Mouse (Mus musculus) adrenal gland, postnatal 36 days (tissue): Measurements from ENCODE around the gene Abca8b. TPM values are rescaled to one million over a fixed set of nuclear protein-coding genes. Genes with fewer than 3 reads are reported as not detected.
"Not testable (repeated sequence)": the region's sequence is repeated elsewhere in the genome, so short reads cannot be mapped to it uniquely, and the experiment has no call there.

Experiments
- DNase-seq, 2 experiments: peaks; one replicate each; pipeline ENCODE4 v3.0.0; 2021; ENCODE audit warnings: mixed read lengths in 1 of 2
- total RNA-seq, 2 experiments: library from RNA; stranded (reverse); gene quantifications; 2 replicates each; pipeline ENCODE4 v1.2.3; 2021

Abca8b gene
- total RNA-seq, 2 experiments from 2014 or later, result 6.9 to 8.2 TPM

- DNase-seq, result not testable (repeated sequence)
These were observed 82.5 kb downstream of the Abca8b start for GRCm38 (mm10) chr11:109913156-109913555.

DNA sequence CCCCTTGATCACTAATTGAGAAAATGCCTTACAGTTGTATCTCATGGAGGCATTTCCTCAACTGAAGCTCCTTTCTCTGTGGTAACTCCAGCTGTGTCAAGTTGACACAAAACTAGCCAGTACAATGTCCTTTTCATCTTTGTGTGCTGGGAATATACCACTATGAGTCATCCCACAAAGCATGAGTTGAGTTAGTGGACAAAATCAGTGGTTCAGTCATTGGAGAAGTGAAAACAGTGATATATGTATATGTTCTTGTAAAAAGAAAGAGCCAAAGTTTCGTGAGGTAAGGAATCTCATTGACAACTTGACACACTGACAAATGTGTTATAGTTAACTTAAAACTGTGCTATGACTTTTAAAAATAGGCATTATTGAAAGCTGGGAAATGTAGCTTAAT is 83.5 kb downstream of the Abca8b start:
- DNase-seq, result not testable (repeated sequence)

DNA sequence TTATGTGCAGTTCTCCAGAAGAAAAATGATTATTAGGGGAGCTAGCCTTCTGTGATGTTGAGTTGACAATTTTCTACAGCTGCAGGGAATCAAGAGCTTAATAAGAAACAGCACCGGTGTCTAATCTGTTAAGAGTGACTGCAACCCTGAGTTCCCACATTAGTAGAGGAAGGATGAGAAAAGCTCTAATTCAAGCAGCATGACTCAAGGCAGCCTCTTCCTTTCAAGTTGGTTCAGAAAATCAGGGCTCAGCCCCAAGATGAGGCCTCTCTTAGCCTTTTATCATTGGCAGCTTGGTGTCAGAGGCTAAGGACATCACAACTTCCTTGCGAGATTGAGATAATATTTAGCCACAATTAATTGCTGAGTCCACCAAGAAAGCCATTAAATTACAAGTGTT is 85.8 kb downstream of the Abca8b start:
- DNase-seq, result no peak

- no peak for DNase-seq
These were observed 87.2 kb downstream of the Abca8b start for GRCm38 (mm10) chr11:109908207-109909031.

GRCm38 (mm10) chr11:109907508-109907907 is 88.1 kb downstream of the Abca8b start:
- no peak for DNase-seq

DNA sequence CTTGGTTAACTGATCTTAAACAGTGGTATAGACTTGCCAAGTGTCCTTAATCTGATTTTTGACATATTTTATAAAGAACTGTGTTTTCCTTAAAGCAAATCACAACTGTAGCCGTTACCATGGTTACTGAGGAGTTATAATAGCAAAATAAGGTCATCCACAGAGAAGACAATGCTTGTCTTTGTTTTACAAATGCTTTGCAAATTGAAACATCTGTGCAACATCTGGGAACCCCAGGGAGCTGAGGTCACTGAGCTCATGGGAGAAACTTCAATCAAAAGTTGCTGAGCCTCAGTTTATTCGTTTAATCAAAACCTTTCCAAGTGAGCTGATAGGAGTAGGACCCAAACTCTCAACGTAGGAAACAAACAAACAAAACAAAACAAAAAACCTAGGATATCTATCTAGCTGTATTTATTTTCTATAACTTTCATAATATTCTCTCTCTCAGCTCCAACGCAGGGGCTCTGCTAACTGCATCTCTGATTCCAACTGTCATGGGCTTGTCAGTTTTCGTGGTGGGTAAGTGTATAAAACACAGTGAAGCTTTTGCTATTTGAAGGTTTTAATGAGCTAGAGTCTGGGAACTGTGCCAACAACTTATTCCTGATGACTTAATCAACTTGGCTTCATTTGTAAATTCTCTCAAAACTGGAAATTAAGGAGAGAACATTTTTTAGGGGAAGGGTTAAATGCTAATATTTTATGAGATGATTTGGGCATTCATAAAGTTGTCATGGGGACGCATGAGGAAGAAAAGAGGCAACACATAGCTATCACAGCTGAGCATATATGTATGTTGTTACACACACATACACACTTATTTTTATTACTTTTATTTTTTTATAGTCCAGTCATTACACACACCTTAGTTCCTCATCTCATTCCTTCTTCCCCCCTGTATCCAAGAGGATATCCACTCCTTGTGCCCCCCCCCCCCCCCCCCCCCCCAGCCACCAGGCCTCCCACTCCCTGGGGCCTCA is 92.7 kb downstream of the Abca8b start:
- no peak for DNase-seq

DNA sequence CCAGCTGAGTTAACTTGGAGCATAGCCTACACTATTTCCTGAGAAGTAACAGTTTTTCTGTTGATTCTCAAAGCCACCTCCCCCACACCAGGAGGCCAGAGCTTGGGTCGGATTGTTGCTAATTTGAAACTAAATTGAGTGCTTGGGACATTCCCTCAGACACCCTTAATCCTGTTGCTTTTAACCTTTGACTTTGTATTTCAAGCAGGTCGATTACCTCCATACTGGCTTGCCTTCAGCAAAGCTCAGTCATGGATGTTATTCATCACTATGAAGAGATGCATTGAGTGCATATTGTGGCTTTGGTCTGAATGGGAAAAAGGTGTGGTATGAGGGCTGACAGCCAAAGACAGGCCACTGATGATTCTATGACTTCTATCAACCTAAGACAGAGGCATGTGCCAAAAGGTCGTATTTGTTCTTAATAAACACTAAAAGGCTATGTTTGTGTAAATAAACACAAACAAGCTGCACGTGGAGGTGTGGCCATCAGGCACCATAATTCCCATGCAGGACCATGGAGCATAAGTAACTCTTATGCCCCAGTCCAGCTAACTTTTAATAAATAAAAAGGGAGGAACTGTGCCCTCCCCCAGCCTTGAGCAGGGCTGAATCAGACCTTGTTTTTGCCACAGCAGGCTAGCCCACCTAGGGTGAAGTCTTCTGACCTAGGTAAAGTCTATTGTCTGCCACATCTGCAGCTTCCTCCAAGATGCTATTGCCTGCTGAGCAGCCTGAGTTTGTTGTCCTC is 95.0 kb downstream of the Abca8b start:
- DNase-seq, result no peak

DNA sequence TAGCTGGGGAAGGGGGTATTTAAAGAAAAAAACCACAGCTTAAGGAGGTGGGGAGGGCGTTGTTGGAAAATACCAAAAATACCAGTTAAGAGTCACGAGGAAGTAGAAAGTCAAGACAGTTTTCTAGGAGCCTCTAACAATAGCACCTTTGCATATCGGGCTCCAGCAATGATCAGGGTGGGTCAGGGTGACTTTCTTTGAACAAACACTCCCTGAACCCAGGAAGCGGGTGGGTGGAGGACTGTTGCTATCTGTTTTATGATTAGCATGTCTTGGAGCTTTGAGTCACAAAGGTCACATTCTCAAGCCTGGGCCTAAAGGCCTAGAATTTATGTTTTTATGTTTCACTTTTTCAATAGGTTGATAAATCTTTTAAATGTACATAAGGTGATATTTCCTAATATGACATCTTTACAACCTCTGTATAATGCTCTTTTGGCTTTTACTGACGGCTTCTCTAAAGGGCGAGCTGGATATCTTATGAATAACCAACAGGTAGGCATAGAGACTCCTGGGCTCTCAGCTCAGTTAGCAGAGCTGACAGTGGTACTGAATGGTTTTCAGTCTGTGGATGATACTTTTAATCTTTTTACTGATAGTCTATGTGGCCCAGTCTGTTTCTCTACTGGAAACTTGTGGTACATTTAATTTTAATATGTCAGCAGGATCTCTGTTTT is 96.7 kb downstream of the Abca8b start:
- DNase-seq, result no peak

GRCm38 (mm10) chr11:109895952-109896530 is 99.6 kb downstream of the Abca8b start:
- no peak for DNase-seq

- no peak for DNase-seq
These were observed 100.1 kb downstream of the Abca8b start for GRCm38 (mm10) chr11:109895496-109895895.

DNA sequence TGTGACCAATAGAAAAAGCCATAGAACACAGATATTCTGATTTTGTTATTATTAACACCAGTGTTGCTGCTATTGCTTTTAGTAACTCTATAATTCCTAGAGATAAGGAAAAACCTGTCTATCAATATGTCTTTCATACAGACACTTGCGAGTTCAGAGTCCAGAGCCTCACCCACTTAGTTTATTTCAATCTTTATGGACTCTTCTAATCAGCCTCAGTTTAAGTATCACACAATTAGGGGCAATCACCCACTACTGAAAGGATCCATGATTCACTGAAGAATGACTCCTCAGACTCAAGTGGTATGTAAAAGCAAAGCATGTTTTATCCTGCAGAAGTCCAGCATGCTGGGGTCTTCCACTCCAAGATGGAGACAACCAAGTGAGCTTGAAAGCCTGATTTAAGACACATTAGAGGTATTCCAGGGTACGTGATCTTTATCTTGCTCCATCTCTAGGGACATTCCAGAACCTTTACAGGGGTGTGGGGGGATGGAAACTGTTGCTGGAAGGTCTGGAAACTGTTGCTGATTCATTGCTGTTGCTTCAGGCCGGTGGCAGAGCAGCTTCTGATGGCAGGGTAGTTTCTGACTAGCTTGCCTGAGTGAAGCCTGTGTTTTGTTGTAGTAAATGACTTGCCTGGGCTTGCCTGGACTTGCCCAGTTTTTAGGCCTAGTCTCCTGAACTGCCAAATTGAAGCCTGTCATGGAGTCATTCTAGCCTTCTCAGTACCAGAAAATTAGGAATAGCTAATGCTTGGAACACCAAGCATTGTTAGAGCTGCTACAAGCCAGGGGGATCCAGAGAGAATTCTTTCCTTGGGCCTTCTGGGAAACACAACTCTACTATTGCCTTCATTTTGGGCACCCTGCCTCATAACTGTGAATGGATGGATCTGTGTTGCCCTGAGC is 101.5 kb downstream of the Abca8b start:
- DNase-seq, result no peak

DNA sequence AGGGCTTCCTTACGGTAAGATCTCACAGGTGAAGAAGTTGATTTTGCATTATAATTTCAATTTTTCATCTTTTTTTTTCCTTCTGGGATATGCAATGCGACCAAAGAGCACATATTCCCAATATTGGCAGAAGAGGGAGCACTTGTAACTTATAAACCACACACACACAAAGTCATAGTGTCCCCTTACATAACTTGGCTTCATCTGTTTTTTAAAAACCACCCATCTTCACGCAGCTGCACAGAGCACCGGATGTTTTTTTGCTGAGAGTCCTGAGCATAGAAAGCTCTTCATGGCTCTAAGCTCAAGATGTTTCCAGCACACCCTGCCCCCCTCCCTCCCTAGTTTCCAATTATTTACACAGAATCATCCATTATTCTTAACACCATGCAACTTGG is 103.7 kb downstream of the Abca8b start:
- no peak for DNase-seq

GRCm38 (mm10) chr11:109891371-109891988 is 104.2 kb downstream of the Abca8b start:
- DNase-seq, result no peak

- no peak for DNase-seq
These were observed 106.0 kb downstream of the Abca8b start for GRCm38 (mm10) chr11:109889595-109889994.

- no peak for DNase-seq
These were observed 108.9 kb downstream of the Abca8b start for GRCm38 (mm10) chr11:109886757-109887156.

DNA sequence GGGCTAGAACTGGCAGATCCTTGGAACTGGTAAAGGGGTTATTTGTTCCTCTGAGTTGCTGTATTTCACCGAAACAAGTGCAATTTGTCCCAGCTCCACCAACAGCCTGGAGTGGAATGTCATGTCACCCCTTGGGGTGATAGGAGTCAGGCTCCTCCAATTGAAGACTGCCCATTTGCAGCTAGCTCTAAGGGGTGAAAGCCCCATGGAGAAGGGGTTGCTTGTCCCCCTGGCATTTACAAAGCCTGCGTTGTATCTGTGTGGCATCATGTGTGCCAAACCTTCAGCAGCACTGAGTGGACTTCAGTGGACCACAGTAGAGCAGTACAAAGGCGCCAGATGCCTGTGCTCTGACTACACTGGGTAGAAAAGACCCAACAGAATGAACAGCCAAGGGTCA is 110.1 kb downstream of the Abca8b start:
- no peak for DNase-seq

DNA sequence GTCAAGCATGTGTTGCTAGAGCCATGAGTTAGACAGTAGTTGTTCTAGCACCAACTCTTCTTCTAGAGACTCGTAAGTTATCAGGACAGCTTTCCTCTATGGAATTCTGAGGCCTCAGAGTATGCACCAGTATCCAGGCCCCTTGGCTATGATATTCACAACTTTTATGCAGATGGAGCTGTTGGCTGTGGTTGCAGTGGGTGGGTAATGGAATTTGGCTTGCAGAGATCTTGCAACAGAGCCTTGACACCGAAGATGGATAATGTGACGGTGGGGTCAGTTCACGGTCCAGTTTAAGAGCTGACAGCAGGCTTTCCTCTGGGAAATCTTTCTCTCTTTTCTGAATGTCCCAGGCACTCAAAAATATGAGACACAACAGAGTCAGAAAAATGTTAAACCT is 110.8 kb downstream of the Abca8b start:
- peak; percentile 8 to 17 for DNase-seq

- DNase-seq, result no peak
These were observed 111.5 kb downstream of the Abca8b start for GRCm38 (mm10) chr11:109884126-109884525.
